Mouse (Mus musculus) brain, embryonic 14.5 days (tissue): ENCODE results near the gene Trp73. TPM values are rescaled to one million over a fixed set of nuclear protein-coding genes. Genes with fewer than 3 reads are reported as not detected.

Experiments
- DNase-seq: peaks from one replicate; pipeline ENCODE4 v3.0.0-alpha.2; 2011; ENCODE audit warnings: low read depth
- CTCF ChIP-seq: fragments of 200-500 bp; IDR thresholded peaks from 2 replicates; pipeline ENCODE4 v1.5.1; 2012; ENCODE audit warnings: inconsistent platforms, mild to moderate bottlenecking, moderate library complexity, borderline replicate concordance; ENCODE audit not compliant: insufficient read depth, insufficient read length; ENCODE audit errors: extremely low read depth
- POLR2A ChIP-seq: fragments of 200-500 bp; IDR thresholded peaks from 2 replicates; pipeline ENCODE4 v1.6.1; 2012; ENCODE audit warnings: mild to moderate bottlenecking, inconsistent platforms, borderline replicate concordance; ENCODE audit not compliant: poor library complexity, insufficient read depth, insufficient read length, severe bottlenecking; ENCODE audit errors: extremely low read depth
- polyA plus RNA-seq: library from polyadenylated mRNA; depleted of rRNA; stranded (reverse); fragments of >200 nt; gene quantifications from 2 replicates; pipeline ENCODE4 v1.2.3, GENCODE M21; 2012

The Trp73 gene
- polyA plus RNA-seq, 1 experiment = 3.0 TPM

GRCm38 (mm10) chr4:154051401-154051800 is 88.6 kb downstream of the Trp73 start:
- no peak for DNase-seq

GRCm38 (mm10) chr4:154045837-154046236 is 94.2 kb downstream of the Trp73 start:
- DNase-seq = no peak
- peak; percentile 18; the same call in 1 of the 2 replicates for TF ChIP-seq CTCF
- TF ChIP-seq POLR2A = no peak

More at GRCm38 (mm10) chr4:154051401-154051800, 88.6 kb downstream of the Trp73 start:
- no peak for TF ChIP-seq CTCF
- TF ChIP-seq POLR2A = no peak

- TF ChIP-seq POLR2A (no peak), CTCF (no peak)
- DNase-seq = no peak
Measured at GRCm38 (mm10) chr4:154042577-154042976, 97.4 kb downstream of the Trp73 start, which contains the start of gene Ccdc27. Gene Ccdc27, minus strand, starts transcription at chr4:154042677.

- no peak for DNase-seq
- TF ChIP-seq CTCF = no peak
- no peak for TF ChIP-seq POLR2A
Measured at GRCm38 (mm10) chr4:154037123-154037522, 102.9 kb downstream of the Trp73 start.

GRCm38 (mm10) chr4:154028646-154029045 is 111.4 kb downstream of the Trp73 start:
- TF ChIP-seq CTCF = peak; percentile 36; the same call in 1 of the 2 replicates
- no peak for TF ChIP-seq POLR2A
- DNase-seq = peak; percentile 8

- TF ChIP-seq CTCF (no peak), POLR2A (no peak)
- no peak for DNase-seq
Measured at GRCm38 (mm10) chr4:154028066-154028465, 111.9 kb downstream of the Trp73 start.

GRCm38 (mm10) chr4:154026441-154026761 is 113.6 kb downstream of the Trp73 start:
- no peak for DNase-seq
- no peak for TF ChIP-seq CTCF
- no peak for TF ChIP-seq POLR2A

GRCm38 (mm10) chr4:154025641-154026440 is 114.2 kb downstream of the Trp73 start, which contains the start of gene Smim1:
Gene Smim1, minus strand, starts transcription at chr4:154026230.
- peak; percentile 60 for DNase-seq
- TF ChIP-seq POLR2A (no peak), CTCF (peak; percentile 59)

- TF ChIP-seq CTCF = no peak
- TF ChIP-seq POLR2A = no peak
- peak; percentile 15 for DNase-seq
Measured at GRCm38 (mm10) chr4:154024729-154025521, 115.1 kb downstream of the Trp73 start.

- no peak for TF ChIP-seq CTCF
- TF ChIP-seq POLR2A = no peak
- no peak for DNase-seq
Measured at GRCm38 (mm10) chr4:154023754-154024601, 116.0 kb downstream of the Trp73 start.
